Mouse (Mus musculus) brain, embryonic 14.5 days (tissue): ENCODE measurements around the gene Bmpr1a.

Experiments used
- CTCF ChIP-seq: fragments of 200-500 bp; IDR thresholded peaks from 2 replicates; pipeline ENCODE4 v1.5.1; 2012; ENCODE audit warnings: inconsistent platforms, mild to moderate bottlenecking, moderate library complexity, borderline replicate concordance; ENCODE audit not compliant: insufficient read depth, insufficient read length; ENCODE audit errors: extremely low read depth
- POLR2A ChIP-seq: fragments of 200-500 bp; IDR thresholded peaks from 2 replicates; pipeline ENCODE4 v1.6.1; 2012; ENCODE audit warnings: mild to moderate bottlenecking, inconsistent platforms, borderline replicate concordance; ENCODE audit not compliant: poor library complexity, insufficient read depth, insufficient read length, severe bottlenecking; ENCODE audit errors: extremely low read depth

GRCm38 (mm10) chr14:34451872-34452271 lies 51.3 kb downstream of the Bmpr1a start:
- TF ChIP-seq CTCF, result no peak
- no peak for TF ChIP-seq POLR2A
